Mouse (Mus musculus) heart, postnatal 10 days (tissue): ENCODE measurements around the gene Ten1. TPM values are rescaled to one million over a fixed set of nuclear protein-coding genes. Genes with fewer than 3 reads are reported as not detected.

ENCODE experiments used
- DNase-seq, 2 experiments: peaks; one replicate each; pipeline ENCODE4 v3.0.0; 2021
- intact Hi-C: fragments of 180-260 bp; cut with DNase I; formaldehyde crosslinking; loops from one replicate; pipeline ENCODE4 v1.15.1; 2025
- total RNA-seq, 2 experiments: library from RNA; stranded (reverse); gene quantifications; 2 replicates each; pipeline ENCODE4 v1.2.3; 2021

Ten1 gene
- total RNA-seq = 10 to 100 TPM; 29.7 to 34.0 TPM

DNA sequence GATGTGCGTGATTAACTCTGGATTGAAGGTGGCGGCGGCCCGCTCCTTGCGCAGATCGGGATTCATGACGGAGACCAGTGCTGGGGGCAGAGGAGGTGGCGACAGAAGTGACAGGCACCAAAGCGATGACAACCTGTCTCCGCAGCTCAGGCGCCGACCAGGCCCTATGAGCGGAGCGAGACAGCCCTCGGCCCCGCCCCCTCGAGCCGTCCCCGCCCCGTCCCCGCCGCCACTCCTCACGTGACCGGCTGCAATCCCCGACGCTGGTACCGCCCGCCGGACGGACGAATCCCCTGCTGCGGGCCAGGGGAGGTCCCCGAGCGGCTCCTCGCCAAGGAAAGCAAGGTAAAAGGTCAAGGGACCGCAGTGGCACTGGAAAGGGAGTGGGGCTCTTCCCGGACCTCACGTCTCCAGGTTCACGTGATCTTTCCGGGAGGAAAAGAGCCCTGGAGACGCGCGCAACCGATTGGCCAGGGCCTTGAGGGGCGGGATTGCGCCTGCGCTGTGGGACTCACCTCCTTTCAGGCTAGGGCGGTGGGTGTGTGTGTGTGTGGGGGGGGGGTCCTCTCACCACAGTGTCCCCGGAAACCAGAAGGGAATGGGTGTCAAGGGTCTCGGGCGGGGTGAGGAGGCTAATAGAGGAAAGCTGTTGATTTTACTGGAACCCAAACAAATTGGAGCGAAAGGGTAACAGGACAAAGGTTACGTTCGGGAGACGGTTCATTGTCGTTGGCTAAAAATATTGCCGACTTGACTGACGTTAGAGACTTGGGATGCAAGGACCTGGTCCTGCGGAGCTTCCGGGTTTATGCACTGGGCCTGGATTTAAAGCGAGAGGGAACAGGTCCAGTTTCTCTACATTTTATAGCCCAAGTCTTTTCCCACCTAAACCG lies at the start of gene Ten1, which contains the start of gene Acox1:
Ten1 (plus strand) TSS at position 217 of the 893 bp plus-strand sequence.
Acox1 (minus strand) TSS at position 407 of the 893 bp plus-strand sequence.
- intact Hi-C loops = loop anchor here (2.0 kb wide), 2 partner anchors 20 to 60 kb away; partner anchors contain the start of gene Mrpl38

DNA sequence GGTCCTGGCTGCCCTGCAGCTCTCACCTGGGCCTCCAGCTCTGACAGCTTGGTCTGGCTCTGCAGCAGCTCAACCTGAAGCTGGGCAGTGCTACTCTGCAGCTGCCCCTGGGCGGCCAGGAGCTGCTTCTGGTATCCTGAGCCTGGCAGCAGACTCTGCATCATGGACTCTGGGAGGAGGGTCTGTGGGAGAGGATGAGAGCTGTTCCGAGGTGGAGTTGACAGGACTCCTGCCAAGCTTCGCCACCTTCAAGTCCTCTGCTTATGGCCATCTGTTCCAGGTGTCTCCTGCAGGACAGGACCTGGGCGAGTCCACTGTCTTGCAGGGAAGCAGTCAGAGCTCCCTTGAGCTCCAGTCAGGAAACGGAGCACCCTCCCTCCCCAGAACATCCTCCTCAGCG lies 49.3 kb upstream of the Ten1 start:
- intact Hi-C loops = no loop called here
- no peak for DNase-seq

More for the DNA sequence above, at the start of gene Ten1, which contains the start of gene Acox1:
- peak; percentile 99 for DNase-seq

DNA sequence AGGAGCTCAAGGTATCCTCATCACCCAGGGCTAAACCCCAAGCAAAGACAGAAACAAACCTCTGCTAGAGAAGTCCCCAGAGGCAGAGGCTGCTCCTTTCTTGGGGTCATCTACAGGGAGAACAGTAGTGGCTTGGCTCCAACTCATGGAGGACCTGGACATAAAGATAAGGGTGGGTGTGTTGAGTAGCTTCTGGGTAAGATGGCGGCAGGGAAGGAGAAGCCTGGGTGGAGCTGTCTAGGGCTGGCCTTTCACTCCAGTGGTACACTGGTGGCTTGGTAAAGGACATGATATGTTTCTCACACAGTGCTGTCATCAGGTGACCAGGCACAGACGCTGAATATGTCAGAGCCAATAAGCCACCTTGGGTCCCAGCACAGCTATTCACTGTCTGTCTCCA lies 47.7 kb upstream of the Ten1 start:
- no peak for DNase-seq
- intact Hi-C loops = no loop called here

DNA sequence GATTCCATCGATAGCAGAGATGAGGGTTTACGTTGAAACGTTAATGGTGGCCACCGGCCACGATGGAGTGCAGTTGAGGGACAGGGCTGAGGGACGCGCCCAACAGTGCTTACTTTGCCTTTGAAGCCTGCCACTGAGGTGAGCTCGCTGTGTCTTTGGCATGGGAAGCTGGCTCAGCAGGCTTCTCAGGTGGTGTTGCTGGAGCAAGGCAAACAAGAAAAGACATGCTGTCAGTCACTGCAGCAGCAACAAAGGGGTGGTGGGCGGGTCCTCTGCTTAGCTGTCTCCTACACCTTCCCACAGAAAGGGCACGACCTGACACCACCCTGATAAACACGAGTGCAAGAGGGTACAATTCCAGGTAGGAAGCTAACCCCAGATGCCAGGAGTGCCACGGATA lies 37.3 kb upstream of the Ten1 start:
- intact Hi-C loops = no loop called here
- no peak for DNase-seq

DNA sequence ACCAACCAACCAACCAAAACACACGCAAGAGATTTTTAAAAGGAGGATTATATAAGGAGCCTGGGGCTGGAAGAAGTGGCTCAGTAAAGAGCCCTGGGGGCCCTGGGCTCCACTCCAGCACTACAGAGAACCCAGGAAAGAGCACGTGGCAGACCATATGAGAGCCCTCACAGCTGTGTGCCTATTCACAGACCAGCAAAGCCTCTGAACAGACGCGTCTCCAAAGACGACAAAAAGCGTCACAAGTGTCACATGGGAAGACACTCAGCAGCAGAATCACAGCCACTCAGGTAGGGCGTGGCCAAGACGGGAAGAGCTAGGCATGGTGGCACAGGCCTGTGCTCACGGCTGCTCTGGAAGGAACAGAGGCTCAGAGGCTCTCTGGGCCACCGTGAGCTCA lies 36.5 kb upstream of the Ten1 start:
- intact Hi-C loops = no loop called here
- DNase-seq = no peak

DNA sequence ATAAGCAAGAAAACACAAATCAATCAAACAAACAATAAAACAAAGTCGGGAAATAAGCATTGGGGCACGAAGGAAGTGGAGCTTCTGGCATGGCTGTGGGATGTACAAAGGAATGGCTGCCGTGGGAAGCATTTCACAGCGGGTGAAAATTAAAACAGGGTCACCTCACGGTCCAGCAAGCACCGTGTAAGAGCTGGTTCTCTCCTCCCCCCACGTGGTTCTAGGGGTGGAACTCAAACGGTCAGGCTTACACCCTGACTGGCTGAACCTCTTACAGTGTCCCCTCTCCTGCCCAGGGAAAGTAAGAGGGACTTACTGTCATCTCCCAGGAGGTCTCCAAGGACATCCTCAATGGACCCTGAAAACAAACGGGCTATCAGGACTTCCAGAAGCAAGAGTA lies 35.7 kb upstream of the Ten1 start:
- no peak for DNase-seq
- intact Hi-C loops = no loop called here

DNA sequence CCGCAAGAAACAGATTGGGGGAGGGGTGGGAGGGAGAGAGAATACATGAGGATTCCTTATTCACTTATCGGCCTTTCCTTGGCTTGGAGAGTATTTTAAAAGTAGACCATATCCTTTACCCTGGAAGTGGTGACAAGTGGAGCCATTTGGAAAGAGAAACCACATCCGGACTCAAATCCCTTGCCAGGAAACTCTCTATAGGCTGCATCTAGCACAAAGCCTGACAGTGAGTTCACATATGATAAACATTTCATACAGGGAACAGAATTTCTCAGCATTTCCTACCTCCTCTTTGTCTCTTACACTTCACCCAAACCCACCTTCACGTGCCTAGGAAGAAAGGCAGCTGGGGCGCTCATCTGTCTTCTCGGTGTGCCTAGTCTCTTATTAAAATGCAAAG lies 31.4 kb upstream of the Ten1 start:
- intact Hi-C loops = loop anchor here (2.0 kb wide), 1 partner anchor 28 kb away; the partner anchor contains the start of gene Mrpl38
- peak in 1 of 2 experiments; percentile 31 for DNase-seq

DNA sequence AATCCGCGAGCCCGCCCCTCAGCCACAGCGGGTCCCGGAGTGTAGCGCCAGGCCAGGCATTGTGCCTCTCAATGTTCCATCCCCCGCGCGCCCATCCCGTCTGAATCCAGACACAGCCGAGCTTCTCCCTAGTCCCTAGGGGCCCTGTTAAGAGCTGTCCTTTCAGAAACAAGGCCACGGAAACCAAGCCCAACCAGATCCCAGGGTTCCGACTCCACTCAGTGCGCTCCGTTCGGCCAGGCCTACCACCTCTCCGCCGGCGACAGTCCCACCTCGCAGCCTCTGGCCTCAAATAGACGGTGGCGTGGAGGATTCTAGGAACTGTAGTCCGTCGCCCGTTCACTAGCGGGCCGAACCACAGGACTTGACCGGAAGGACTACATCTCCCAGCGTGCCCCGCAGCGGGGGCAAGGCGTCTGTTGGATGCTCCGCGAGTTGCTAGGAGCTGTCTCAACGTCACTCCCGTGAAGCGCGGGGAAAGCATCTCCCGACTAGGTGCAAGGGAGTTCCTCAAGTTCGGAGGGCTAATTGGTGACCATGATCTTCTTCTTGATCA lies 30.7 kb upstream of the Ten1 start, which contains the start of gene Fbf1:
Fbf1 (minus strand) TSS at position 283 of the 556 bp plus-strand sequence.
- intact Hi-C loops = loop anchor here (2.0 kb wide), 1 partner anchor 29 kb away; the partner anchor contains the start of gene Mrpl38
- DNase-seq = peak; percentile 97

DNA sequence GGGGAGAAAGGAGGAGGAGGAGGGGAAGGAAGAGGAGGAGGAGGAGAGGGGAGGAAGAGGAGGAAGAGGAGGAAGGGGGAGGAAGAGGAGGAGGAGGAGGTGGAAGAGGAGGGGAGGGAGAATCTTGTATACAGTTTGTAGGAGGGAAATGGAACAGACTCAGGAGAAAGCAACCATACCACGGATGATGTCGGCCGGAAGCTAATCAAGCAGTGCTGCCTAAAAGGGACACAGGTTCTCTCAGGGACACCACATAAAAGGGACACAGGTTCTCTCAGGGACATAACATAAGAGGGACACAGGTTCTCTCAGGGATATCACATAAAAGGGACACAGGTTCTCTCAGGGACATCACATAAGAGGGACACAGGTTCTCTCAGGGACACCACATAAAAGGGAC lies 29.4 kb upstream of the Ten1 start:
- no peak for DNase-seq

DNA sequence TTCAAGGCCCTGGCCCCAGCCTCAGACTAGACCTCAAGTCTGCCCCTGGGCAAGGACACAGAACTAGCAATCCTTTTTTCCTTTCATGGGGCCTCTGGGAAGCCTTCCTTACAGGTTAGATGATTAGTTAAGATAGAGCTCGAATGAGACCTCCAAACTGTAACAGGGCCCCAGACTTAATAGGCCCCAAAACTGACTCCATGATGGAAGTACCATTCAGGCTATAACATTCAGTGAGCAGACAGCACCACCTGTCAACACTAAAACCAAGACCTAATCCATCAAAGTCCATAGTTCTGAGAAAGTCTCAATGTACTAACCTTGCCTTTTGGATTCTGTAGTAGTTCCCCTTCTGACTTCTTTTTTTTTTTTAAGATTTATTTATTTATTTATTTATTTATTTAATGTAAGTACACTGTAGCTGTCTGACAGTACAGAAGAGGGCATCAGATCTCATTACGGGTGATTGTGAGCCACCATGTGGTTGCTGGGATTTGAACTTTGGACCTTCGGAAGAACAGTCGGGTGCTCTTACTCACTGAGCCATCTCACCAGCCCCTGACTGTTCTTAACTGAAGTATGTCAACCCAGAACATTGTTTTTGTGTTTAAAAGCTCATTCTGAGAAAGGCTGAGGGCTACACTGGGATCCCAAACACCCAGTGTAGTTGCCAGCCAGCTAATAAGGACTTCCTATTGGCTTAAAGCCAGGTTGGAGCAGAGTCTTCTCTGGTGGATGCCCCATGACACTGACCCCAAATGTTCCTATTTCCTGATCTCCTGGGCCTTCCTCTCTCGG lies 28.5 kb upstream of the Ten1 start:
- intact Hi-C loops = no loop called here
- DNase-seq = no peak

More for the DNA sequence above, 29.4 kb upstream of the Ten1 start:
- intact Hi-C loops = no loop called here

DNA sequence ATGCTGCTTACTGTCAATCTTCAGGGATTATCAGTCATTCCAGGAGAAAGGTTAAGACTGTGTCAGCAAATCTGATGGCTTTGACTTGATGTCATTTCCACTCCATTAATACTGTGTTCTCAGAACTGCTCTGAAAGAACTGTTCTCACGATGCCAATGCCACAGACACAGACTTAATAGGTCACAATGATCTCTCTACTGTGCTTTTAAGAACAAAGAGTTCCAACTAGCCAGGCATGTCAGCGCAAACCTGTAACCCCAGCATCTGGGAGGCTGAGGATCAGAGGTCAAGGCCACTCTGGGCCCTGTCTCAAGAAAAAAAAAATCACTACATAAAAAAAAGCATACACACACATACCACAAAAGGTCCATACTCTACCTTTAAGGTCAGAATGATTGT lies 26.7 kb upstream of the Ten1 start:
- intact Hi-C loops = no loop called here
- no peak for DNase-seq

DNA sequence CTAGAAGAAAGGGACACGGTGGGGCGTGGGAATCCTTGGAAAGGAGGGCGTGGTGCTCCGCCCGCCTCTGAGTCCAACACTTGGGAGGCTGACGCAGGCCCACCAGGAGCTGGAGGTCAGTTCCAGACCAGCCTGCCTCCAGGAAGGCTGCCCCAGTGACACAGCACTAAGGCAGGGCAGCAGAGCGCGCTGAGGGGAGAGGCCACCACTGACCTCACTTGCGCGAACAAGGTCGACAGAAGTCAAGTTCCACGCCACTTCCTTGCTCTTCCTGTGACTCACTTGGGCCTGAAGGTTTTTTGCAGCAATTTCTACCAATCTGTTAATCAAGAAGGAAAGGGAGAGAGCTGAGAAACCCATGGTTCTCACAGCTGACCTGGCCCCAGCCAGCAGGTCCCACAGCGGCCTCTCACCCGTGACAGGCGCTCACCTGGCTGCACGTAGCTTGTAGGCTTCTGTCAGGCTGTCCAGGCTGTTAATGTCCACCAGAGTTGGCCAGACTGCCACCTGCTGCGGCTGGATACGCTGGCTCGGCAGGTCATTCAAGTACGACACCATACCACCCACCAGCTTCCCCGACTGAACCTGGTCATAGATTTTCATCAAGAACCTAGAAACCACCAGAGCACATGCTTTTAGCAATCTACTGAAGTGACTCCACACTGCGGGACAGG lies 23.7 kb upstream of the Ten1 start:
- intact Hi-C loops = no loop called here

DNA sequence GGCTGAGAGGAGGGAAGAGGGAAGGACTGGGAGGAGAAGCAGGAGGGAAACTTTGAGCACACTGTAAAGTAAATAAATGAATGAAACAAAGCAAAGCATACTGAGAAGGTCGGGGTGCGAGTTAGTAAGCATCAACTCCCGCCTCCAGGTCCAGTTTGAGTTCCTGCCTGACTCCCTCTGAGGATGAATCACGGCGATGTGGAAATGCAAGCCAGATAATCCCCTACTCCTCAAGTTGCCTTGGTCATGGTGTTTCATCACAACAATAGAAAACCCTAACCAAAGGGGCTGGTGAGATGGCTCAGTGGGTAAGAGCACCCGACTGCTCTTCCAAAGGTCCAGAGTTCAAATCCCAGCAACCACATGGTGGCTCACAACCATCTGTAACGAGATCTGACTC lies 22.6 kb upstream of the Ten1 start:
- intact Hi-C loops = no loop called here
- no peak for DNase-seq

More for the DNA sequence above, 23.7 kb upstream of the Ten1 start:
- DNase-seq = no peak

DNA sequence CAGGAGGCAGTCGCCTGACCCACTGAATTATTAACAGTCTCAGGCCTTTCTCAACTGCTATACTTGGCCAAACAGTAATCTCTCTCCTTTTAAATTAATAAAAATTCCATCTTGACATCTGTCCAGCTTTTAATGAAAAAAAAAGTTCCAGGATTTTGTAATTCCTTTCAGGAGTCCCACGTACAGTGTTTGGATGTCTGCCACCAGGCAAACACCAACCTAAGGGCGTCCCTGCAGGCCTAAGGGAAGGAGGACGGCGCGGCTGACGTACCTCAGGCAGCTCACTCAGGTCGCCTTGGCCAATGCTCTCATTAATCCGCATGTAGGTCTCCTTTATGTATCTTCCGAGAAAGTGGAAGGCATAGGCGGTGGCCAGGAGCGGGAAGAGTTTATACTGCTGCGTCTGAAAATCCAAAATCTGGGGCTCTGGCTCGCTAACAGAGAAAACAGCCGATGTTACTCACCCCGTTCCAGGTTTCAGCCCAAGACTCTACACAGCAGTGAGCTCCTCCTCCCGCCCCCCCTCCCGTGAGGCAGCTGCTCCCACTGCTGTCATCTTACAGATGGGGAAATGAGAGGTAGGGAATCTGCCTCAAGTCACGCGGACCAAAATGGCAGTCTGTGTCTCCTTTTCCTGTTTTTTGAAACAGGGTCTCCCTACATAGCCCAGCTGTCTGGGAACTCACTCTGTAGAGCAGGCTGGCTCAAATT lies 20.1 kb upstream of the Ten1 start:
- intact Hi-C loops = no loop called here
- no peak for DNase-seq

DNA sequence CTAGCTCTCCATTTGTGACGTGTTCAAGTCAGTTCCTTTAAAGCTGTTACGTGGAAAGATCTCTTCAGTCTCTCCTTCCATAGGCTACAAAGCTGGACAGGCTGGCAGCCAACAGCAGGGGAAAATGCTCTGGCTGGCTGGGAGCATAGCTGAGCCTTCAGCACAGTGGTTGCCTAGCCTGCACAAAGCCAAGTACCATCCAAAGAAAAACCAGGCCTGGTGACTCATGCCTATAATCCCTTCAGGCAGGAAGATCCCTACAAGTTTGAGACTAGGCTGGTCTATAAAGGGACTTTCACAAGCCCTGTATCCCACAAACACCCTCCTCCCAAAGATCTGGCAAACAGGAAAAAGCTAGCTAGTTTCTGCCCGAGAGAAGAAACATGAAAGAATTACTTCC lies 12.8 kb upstream of the Ten1 start:
- intact Hi-C loops = no loop called here
- peak; percentile 18 to 25 for DNase-seq

DNA sequence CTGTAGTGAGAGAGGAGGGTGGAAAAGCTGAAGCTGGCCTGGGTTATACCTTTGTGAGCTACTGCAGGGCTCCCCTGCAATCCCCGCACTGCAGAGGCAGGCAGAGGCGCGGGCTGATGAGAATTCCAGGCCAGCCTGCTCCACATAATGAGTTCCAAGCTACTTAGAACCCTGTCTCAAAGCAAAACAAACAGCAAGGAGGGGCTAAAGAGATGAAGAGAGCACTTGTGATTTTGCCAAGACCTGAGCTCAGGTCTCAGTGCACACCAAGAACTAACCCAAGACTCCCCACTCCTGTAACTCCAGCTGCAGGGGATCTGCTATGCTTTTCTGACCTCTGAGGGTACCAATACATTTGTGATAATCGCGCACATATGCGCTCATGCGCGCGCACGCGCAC lies 12.3 kb upstream of the Ten1 start:
- DNase-seq = no peak
- intact Hi-C loops = no loop called here

DNA sequence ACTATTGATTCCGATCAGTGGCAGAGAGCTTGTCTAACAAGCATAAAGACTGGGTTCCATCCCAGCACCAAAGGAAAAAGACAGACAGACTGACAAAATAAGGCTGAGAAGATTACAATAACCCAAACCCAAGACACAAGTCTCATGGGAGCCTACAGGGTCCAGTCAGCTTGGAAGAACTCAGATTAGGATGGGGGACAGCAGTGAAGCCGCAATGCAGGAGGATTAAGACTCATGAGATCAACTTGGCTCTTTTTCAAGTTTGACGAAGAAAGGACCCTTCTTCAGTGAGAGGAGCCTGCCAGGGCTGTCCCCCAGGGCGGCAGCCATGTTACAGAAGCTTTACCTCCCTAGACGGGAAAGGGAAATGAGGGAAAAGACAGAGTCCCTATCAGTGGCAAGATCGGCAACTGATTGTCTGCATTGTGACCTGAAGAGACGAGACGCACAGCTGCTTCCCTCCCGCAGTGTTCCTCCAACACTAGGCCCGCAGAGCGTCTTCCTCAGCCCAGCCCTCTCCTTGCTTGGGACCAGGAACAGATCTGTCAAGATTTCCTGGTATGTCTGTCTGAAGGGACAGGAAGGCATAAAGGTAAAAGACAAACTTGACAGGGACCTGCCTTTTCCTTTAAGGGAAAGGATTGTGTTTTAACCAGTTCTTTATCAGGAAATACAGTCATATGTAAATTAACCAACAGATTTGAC lies 11.3 kb upstream of the Ten1 start:
- intact Hi-C loops = no loop called here
- no peak for DNase-seq

DNA sequence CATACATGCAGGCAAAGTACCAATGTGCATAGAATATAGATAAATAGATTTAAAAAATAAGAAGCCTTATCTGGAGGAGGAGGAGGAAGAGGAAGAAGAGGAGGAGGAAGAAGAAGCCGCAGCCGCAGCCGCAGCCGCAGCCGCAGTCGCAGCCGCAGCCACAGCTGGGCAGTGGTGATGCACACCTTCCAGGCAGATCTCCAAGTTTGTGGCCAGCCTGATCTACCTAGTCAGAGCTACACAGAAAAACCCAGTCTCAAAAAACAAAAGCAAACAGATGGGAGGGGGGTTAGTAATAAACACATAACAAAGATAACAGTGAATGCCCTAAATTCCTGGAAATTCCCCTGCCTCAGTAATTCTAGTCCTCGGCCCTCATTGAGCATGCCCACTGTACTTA lies 4.0 kb upstream of the Ten1 start:
- intact Hi-C loops = no loop called here
- DNase-seq = no peak

DNA sequence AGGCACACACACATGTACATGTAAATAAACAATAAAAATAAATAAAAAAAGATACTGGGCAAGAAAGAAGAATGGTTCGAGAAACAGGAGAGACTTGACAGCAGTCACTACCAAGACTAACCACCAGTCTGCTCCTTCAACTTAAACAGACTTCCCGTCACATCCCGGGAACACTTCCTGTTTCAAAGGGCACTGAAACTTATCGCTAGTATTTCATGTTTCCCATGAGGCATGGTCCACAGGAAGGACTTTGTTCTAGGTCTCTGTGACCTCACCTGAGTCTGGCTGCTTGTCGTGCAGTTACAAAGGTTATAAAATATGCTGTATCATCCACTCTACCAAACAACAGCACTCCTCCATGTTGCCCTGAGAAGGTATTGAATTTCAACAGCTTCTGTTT lies 3.4 kb upstream of the Ten1 start:
- intact Hi-C loops = no loop called here
- DNase-seq = no peak
